Mouse (Mus musculus): ENCODE measurements around the gene Cbl. TPM values are rescaled to one million over a fixed set of nuclear protein-coding genes. Genes with fewer than 3 reads are reported as not detected.

The Cbl gene
- total RNA-seq, 2 experiments from 2014 or later = 12.1 to 12.8 TPM

GRCm38 (mm10) chr9:44196354-44196753 lies 37.5 kb downstream of the Cbl start:
- no peak for DNase-seq
- intact Hi-C loops (cut with DNase I; ENCODE audit: low total_unique reads) = no loop called here

GRCm38 (mm10) chr9:44194000-44194399 lies 39.8 kb downstream of the Cbl start:
- intact Hi-C loops (cut with DNase I; ENCODE audit: low total_unique reads) = no loop called here
- DNase-seq = no peak

- no peak for DNase-seq
- intact Hi-C loops (cut with DNase I; ENCODE audit: low total_unique reads) = no loop called here
These were observed 41.1 kb downstream of the Cbl start for GRCm38 (mm10) chr9:44192794-44193193.

GRCm38 (mm10) chr9:44192312-44192711 lies 41.5 kb downstream of the Cbl start:
- intact Hi-C loops (cut with DNase I; ENCODE audit: low total_unique reads) = no loop called here
- no peak for DNase-seq

GRCm38 (mm10) chr9:44191166-44191565 lies 42.7 kb downstream of the Cbl start:
- intact Hi-C loops (cut with DNase I; ENCODE audit: low total_unique reads) = no loop called here

GRCm38 (mm10) chr9:44188223-44188622 lies 45.6 kb downstream of the Cbl start:
- no peak for DNase-seq
- intact Hi-C loops (cut with DNase I; ENCODE audit: low total_unique reads) = no loop called here

More at GRCm38 (mm10) chr9:44191166-44191565, 42.7 kb downstream of the Cbl start:
- no peak for DNase-seq

- DNase-seq = peak; percentile 22
- intact Hi-C loops (cut with DNase I; ENCODE audit: low total_unique reads) = no loop called here
These were observed 51.6 kb downstream of the Cbl start for GRCm38 (mm10) chr9:44182260-44182659.

- no peak for DNase-seq
- intact Hi-C loops (cut with DNase I; ENCODE audit: low total_unique reads) = no loop called here
These were observed 52.3 kb downstream of the Cbl start for GRCm38 (mm10) chr9:44181537-44181936.

GRCm38 (mm10) chr9:44178811-44179210 lies 55.0 kb downstream of the Cbl start:
- no peak for DNase-seq
- intact Hi-C loops (cut with DNase I; ENCODE audit: low total_unique reads) = no loop called here

- no peak for DNase-seq
These were observed 55.5 kb downstream of the Cbl start for GRCm38 (mm10) chr9:44178389-44178788.

GRCm38 (mm10) chr9:44177405-44177804 lies 56.4 kb downstream of the Cbl start:
- intact Hi-C loops (cut with DNase I; ENCODE audit: low total_unique reads) = no loop called here
- DNase-seq = no peak

More at GRCm38 (mm10) chr9:44178389-44178788, 55.5 kb downstream of the Cbl start:
- intact Hi-C loops (cut with DNase I; ENCODE audit: low total_unique reads) = no loop called here

- no peak for DNase-seq
- intact Hi-C loops (cut with DNase I; ENCODE audit: low total_unique reads) = no loop called here
These were observed 57.9 kb downstream of the Cbl start for GRCm38 (mm10) chr9:44175957-44176356.

GRCm38 (mm10) chr9:44175556-44175955 lies 58.3 kb downstream of the Cbl start:
- no peak for DNase-seq
- intact Hi-C loops (cut with DNase I; ENCODE audit: low total_unique reads) = no loop called here

GRCm38 (mm10) chr9:44170691-44171151 lies 63.1 kb downstream of the Cbl start:
- peak; percentile 12 for DNase-seq
- intact Hi-C loops (cut with DNase I; ENCODE audit: low total_unique reads) = no loop called here

GRCm38 (mm10) chr9:44168931-44169330 lies 64.9 kb downstream of the Cbl start:
- no peak for DNase-seq

GRCm38 (mm10) chr9:44159886-44160285 lies 74.0 kb downstream of the Cbl start:
- no peak for DNase-seq
- intact Hi-C loops (cut with DNase I; ENCODE audit: low total_unique reads) = no loop called here

More at GRCm38 (mm10) chr9:44168931-44169330, 64.9 kb downstream of the Cbl start:
- intact Hi-C loops (cut with DNase I; ENCODE audit: low total_unique reads) = no loop called here

- no peak for DNase-seq
- intact Hi-C loops (cut with DNase I; ENCODE audit: low total_unique reads) = no loop called here
These were observed 86.6 kb downstream of the Cbl start for GRCm38 (mm10) chr9:44147290-44147689.

GRCm38 (mm10) chr9:44144718-44145060 lies 89.2 kb downstream of the Cbl start:
- no peak for DNase-seq
- intact Hi-C loops (cut with DNase I; ENCODE audit: low total_unique reads) = no loop called here

- DNase-seq = no peak
- intact Hi-C loops (cut with DNase I; ENCODE audit: low total_unique reads) = no loop called here
These were observed 89.7 kb downstream of the Cbl start for GRCm38 (mm10) chr9:44144023-44144717.

GRCm38 (mm10) chr9:44143421-44143820 lies 90.4 kb downstream of the Cbl start:
- no peak for DNase-seq
- intact Hi-C loops (cut with DNase I; ENCODE audit: low total_unique reads) = no loop called here

- intact Hi-C loops (cut with DNase I; ENCODE audit: low total_unique reads) = no loop called here
- no peak for DNase-seq
These were observed 91.9 kb downstream of the Cbl start for GRCm38 (mm10) chr9:44141951-44142350.

- intact Hi-C loops (cut with DNase I; ENCODE audit: low total_unique reads) = loop anchor here (10.0 kb wide), 1 partner anchor 97 kb away; the partner anchor contains the start of gene Cbl
- DNase-seq = no peak
These were observed 96.0 kb downstream of the Cbl start for GRCm38 (mm10) chr9:44137846-44138245.
